Mouse (Mus musculus): Measurements from ENCODE around the gene Noto. TPM values are rescaled to one million over a fixed set of nuclear protein-coding genes. Genes with fewer than 3 reads are reported as not detected.

Gene Noto
- polyA plus RNA-seq, 1 experiment from 2014 or later = not detected

GRCm38 (mm10) chr6:85465381-85465780 lies 41.7 kb downstream of the Noto start:
- no peak for DNase-seq (ENCODE audit: low spot score)
- Histone ChIP-seq H3K4me3 (no peak overlapping the region), H3K36me3 (peaks cover 94% of the 10 kb centered on the region), H3K4me1 (no peaks in the 10 kb centered on the region), H3K9me3 (no peaks in the 10 kb centered on the region), H3K27me3 (ENCODE audit: insufficient read depth, poor library complexity, severe bottlenecking) (no peaks in the 10 kb centered on the region), H3K27ac (no peak overlapping the region)

- peaks cover 50% of the 10 kb centered on the region for H3K36me3 ChIP-seq
- H3K4me3 ChIP-seq = no peak overlapping the region
These were observed 46.2 kb downstream of the Noto start for GRCm38 (mm10) chr6:85469660-85470430.

GRCm38 (mm10) chr6:85471962-85472361 lies 48.3 kb downstream of the Noto start:
- 53% methylated on average over 8 of the region's 8 CpGs for WGBS
- Histone ChIP-seq H3K36me3 (peaks cover 29% of the 10 kb centered on the region), H3K27me3 (ENCODE audit: insufficient read depth, poor library complexity, severe bottlenecking) (peaks cover 45% of the 10 kb centered on the region), H3K27ac (no peak overlapping the region), H3K9me3 (no peaks in the 10 kb centered on the region), H3K4me1 (0 out of 2 replicates have a peak, but pooled peaks cover 4% of the 10 kb centered on the region), H3K4me3 (no peak overlapping the region)
- no peak for DNase-seq (ENCODE audit: low spot score)

More at GRCm38 (mm10) chr6:85469660-85470430, 46.2 kb downstream of the Noto start:
- Histone ChIP-seq H3K4me1 (0 out of 2 replicates have a peak, but pooled peaks cover 4% of the 10 kb centered on the region), H3K9me3 (no peaks in the 10 kb centered on the region), H3K27me3 (ENCODE audit: insufficient read depth, poor library complexity, severe bottlenecking) (peaks cover 27% of the 10 kb centered on the region), H3K27ac (no peak overlapping the region)
- WGBS = 69% methylated on average over 5 of the region's 5 CpGs
- DNase-seq (ENCODE audit: low spot score) = no peak

GRCm38 (mm10) chr6:85472542-85472941 lies 48.9 kb downstream of the Noto start:
- H3K27me3 ChIP-seq (ENCODE audit: insufficient read depth, poor library complexity, severe bottlenecking) = peaks cover 50% of the 10 kb centered on the region
- H3K4me3 ChIP-seq = no peak overlapping the region
- H3K4me1 ChIP-seq = 0 out of 2 replicates have a peak, but pooled peaks cover 4% of the 10 kb centered on the region
- no peak overlapping the region for H3K27ac ChIP-seq
- WGBS = 50% methylated on average over 5 of the region's 5 CpGs
- DNase-seq (ENCODE audit: low spot score) = no peak
- peaks cover 23% of the 10 kb centered on the region for H3K36me3 ChIP-seq
- H3K9me3 ChIP-seq = no peaks in the 10 kb centered on the region

- Histone ChIP-seq H3K27ac (no peak overlapping the region), H3K4me1 (0 out of 2 replicates have a peak, but pooled peaks cover 4% of the 10 kb centered on the region), H3K4me3 (no peak overlapping the region), H3K36me3 (no peaks in the 10 kb centered on the region), H3K9me3 (no peaks in the 10 kb centered on the region), H3K27me3 (ENCODE audit: insufficient read depth, poor library complexity, severe bottlenecking) (peaks cover 81% of the 10 kb centered on the region)
- DNase-seq (ENCODE audit: low spot score) = no peak
- WGBS = 84% methylated on average over 3 of the region's 3 CpGs
These were observed 51.9 kb downstream of the Noto start for GRCm38 (mm10) chr6:85475581-85475980.

GRCm38 (mm10) chr6:85477366-85477917 lies 53.8 kb downstream of the Noto start:
- Histone ChIP-seq H3K36me3 (no peaks in the 10 kb centered on the region), H3K9me3 (no peaks in the 10 kb centered on the region), H3K27ac (no peak overlapping the region), H3K27me3 (ENCODE audit: insufficient read depth, poor library complexity, severe bottlenecking) (peaks cover 95% of the 10 kb centered on the region), H3K4me1 (no peaks in the 10 kb centered on the region), H3K4me3 (no peak overlapping the region)
- WGBS = 27% methylated on average over 10 of the region's 10 CpGs
- DNase-seq (ENCODE audit: low spot score) = no peak

- Histone ChIP-seq H3K27me3 (ENCODE audit: insufficient read depth, poor library complexity, severe bottlenecking) (peaks cover 95% of the 10 kb centered on the region), H3K4me3 (no peak overlapping the region), H3K36me3 (no peaks in the 10 kb centered on the region), H3K9me3 (no peaks in the 10 kb centered on the region), H3K27ac (no peak overlapping the region), H3K4me1 (no peaks in the 10 kb centered on the region)
- 27% methylated on average over 14 of the region's 14 CpGs for WGBS
- DNase-seq (ENCODE audit: low spot score) = no peak
These were observed 54.7 kb downstream of the Noto start for GRCm38 (mm10) chr6:85478416-85478815.

Other genes starting within 250 kb of the Noto start
- gene Emx1, start 236.4 kb upstream of the Noto start, polyA plus RNA-seq (2016; fragmentation: Nextera tagmentation; extraction: Ambion mirVana) = 0.15 and 0.85 TPM in 2 replicates
- gene Sfxn5, start 90.5 kb upstream of the Noto start, polyA plus RNA-seq (2016; fragmentation: Nextera tagmentation; extraction: Ambion mirVana) = 4.5 and 5.8 TPM in 2 replicates
- 9.0 and 23.0 TPM in 2 replicates for gene Rab11fip5, start 49.3 kb upstream of the Noto start, polyA plus RNA-seq (2016; fragmentation: Nextera tagmentation; extraction: Ambion mirVana)
- 64.4 and 81.8 TPM in 2 replicates for gene Smyd5, start 8.1 kb downstream of the Noto start, polyA plus RNA-seq (2016; fragmentation: Nextera tagmentation; extraction: Ambion mirVana)
- gene Cct7, start 27.6 kb downstream of the Noto start, polyA plus RNA-seq (2016; fragmentation: Nextera tagmentation; extraction: Ambion mirVana) = 563 and 665 TPM in 2 replicates
- gene Pradc1, start 28.1 kb downstream of the Noto start, polyA plus RNA-seq (2016; fragmentation: Nextera tagmentation; extraction: Ambion mirVana) = 38.9 and 48.2 TPM in 2 replicates
- 0.04 and 0.13 TPM in 2 replicates for gene Fbxo41, start 79.1 kb downstream of the Noto start, polyA plus RNA-seq (2016; fragmentation: Nextera tagmentation; extraction: Ambion mirVana)
- gene Egr4, start 89.7 kb downstream of the Noto start, polyA plus RNA-seq (2016; fragmentation: Nextera tagmentation; extraction: Ambion mirVana) = not detected in 2 replicates
- 4.4 and 5.5 TPM in 2 replicates for gene Alms1, start 163.6 kb downstream of the Noto start, polyA plus RNA-seq (2016; fragmentation: Nextera tagmentation; extraction: Ambion mirVana)

All from heart, embryonic 10.5 days (tissue).